Mouse (Mus musculus) ES-E14 (cell line): ENCODE measurements around the gene Grrp1.

Source experiments
- CHD2 ChIP-seq: IDR thresholded peaks from 2 replicates; pipeline ENCODE4 v1.6.1; 2014; ENCODE audit warnings: mild to moderate bottlenecking, low read depth, low read length, inconsistent platforms
- MAFK ChIP-seq: IDR thresholded peaks from 2 replicates; pipeline ENCODE4 v1.6.1; 2014; ENCODE audit warnings: mild to moderate bottlenecking, low read depth, low read length, inconsistent platforms; ENCODE audit not compliant: insufficient read depth
- ZNF384 ChIP-seq: IDR thresholded peaks from 2 replicates; pipeline ENCODE4 v1.6.1; 2012; ENCODE audit warnings: low read depth, low read length, inconsistent platforms

DNA sequence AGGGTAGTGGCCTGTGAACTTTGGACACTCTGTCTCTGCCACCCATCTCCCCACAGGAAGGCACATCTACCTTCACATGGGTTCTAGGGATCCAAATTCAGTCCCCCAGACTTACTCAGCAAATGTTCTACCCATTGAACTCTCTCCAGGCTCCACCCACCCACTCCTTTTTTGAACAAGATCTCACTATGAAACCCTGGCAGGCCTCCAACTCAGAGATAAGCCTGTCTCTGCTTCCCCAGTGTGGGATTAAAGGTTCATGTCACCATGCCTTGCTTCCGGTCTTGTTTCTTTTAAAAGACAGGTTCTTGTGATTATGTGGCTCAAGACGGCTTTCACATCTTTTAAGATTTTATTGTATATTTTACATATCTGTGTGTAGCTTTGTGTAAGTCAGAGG, 31.0 kb upstream of the Grrp1 start:
- TF ChIP-seq MAFK, result no peak
- no peak for TF ChIP-seq ZNF384
- TF ChIP-seq CHD2, result no peak
